Mouse (Mus musculus) ovary, postnatal 36 days (tissue): ENCODE measurements around the gene Rgs3.

Experiments used
- DNase-seq: peaks from one replicate; pipeline ENCODE4 v3.0.0; 2022; ENCODE audit warnings: low spot score, mixed read lengths

Rgs3 gene

GRCm38 (mm10) chr4:62653922-62654661 lies 94.4 kb downstream of the Rgs3 start:
- DNase-seq, result no peak

- DNase-seq, result no peak
These were observed 99.6 kb downstream of the Rgs3 start for GRCm38 (mm10) chr4:62659264-62659663.

- DNase-seq, result no peak
These were observed 100.4 kb downstream of the Rgs3 start for GRCm38 (mm10) chr4:62659861-62660553.

- DNase-seq, result no peak
These were observed 100.9 kb downstream of the Rgs3 start for GRCm38 (mm10) chr4:62660554-62660864.

- no peak for DNase-seq
These were observed 101.7 kb downstream of the Rgs3 start for GRCm38 (mm10) chr4:62661311-62661849.

GRCm38 (mm10) chr4:62663348-62663747 lies 103.7 kb downstream of the Rgs3 start:
- DNase-seq, result no peak

- DNase-seq, result no peak
These were observed 106.2 kb downstream of the Rgs3 start for GRCm38 (mm10) chr4:62665842-62666241.

- DNase-seq, result no peak
These were observed 109.0 kb downstream of the Rgs3 start for GRCm38 (mm10) chr4:62668666-62669065.

GRCm38 (mm10) chr4:62669094-62670071 lies 109.7 kb downstream of the Rgs3 start:
- DNase-seq, result peak; percentile 61

- DNase-seq, result no peak
These were observed 113.9 kb downstream of the Rgs3 start for GRCm38 (mm10) chr4:62673531-62674030.

- no peak for DNase-seq
These were observed 114.7 kb downstream of the Rgs3 start for GRCm38 (mm10) chr4:62674031-62674995.

- no peak for DNase-seq
These were observed 115.7 kb downstream of the Rgs3 start for GRCm38 (mm10) chr4:62675394-62675793.

- no peak for DNase-seq
These were observed 117.5 kb downstream of the Rgs3 start for GRCm38 (mm10) chr4:62677047-62677737.

- no peak for DNase-seq
These were observed 119.5 kb downstream of the Rgs3 start for GRCm38 (mm10) chr4:62679157-62679556.

GRCm38 (mm10) chr4:62681467-62681866 lies 121.8 kb downstream of the Rgs3 start:
- no peak for DNase-seq

- no peak for DNase-seq
These were observed 122.7 kb downstream of the Rgs3 start for GRCm38 (mm10) chr4:62682371-62682770.

- no peak for DNase-seq
These were observed 123.5 kb downstream of the Rgs3 start for GRCm38 (mm10) chr4:62683148-62683547.

GRCm38 (mm10) chr4:62684351-62684750 lies 124.7 kb downstream of the Rgs3 start:
- no peak for DNase-seq

GRCm38 (mm10) chr4:62685268-62685667 lies 125.6 kb downstream of the Rgs3 start:
- no peak for DNase-seq

GRCm38 (mm10) chr4:62686769-62687168 lies 127.1 kb downstream of the Rgs3 start:
- DNase-seq, result no peak
